Mouse (Mus musculus): ENCODE data around the gene Cacnb4.

DNA sequence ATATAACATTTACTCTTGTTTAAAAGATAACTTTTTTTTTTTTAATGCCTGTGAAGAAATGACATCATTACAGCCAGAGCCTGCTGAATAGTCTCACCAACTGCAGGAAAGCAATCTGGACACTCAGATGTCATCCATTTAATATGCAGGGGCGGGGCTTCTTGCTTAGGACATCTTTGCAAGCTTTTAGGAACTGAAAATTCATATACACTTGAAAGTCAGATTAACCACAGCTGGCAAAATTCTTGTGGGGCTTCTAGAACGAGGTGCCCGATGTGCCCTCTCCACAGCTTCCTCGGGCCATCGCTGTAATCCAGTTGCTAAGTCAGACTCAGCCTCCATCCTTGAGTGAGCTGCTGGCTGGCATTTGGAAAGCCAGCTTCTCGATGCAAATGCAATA, 137.3 kb downstream of the Cacnb4 start:
- TF ChIP-seq CTCF (IDR thresholded peaks at IDR 0.05; ENCODE audit: insufficient read depth, low read depth, low read length) (no peak), POLR2A (IDR thresholded peaks at IDR 0.05; ENCODE audit: insufficient read depth, low read depth, low read length) (no peak)

Data from olfactory bulb, adult 2 months (tissue).